Mouse (Mus musculus): Measurements from ENCODE around the gene Cdkal1.
A peak's percentile ranks its signal among the peaks of the same experiment; 100 is the strongest.

Cdkal1 gene

DNA sequence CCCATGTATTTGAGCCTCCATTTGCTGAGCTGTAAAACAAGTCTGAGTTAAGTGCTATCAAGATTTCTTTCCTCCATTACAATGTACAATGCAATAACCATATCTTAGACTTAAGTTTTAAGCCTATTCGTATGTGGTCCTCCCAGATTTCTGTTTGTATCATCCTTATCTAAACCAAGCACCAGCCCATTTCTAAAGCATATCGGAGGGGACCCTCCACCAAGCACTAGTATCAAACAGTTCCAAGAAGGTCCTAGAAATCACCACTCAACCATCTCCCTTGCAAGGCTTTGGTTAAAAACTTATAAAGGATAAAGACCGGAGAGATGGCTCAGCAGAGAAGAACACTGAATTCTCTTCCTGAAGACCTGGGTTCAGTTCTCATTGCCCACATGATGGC lies 47.1 kb downstream of the Cdkal1 start:
- DNase-seq: no peak

GRCm38 (mm10) chr13:29807930-29808329 lies 47.5 kb downstream of the Cdkal1 start:
- no peak for DNase-seq

- no peak for DNase-seq
Measured at GRCm38 (mm10) chr13:29806871-29807270, 48.6 kb downstream of the Cdkal1 start.

DNA sequence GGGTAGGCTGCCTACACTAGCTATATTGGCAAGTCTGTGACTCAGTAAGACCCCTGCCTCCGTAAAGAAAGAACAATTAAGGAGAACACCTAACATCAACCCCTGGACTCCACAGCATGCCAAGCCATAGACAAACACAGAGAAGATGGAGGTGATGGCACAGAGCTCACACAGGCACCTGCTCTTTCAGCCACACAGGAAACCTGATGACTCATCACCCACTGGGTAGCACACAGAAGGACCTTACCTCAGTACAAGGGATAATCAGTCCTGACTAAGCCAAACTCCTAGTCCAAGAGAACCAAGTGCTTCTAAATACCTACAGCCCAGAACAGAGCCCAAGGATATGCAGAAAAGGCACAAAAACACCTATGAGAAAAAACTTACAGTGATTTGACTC lies 50.2 kb downstream of the Cdkal1 start:
- no peak for DNase-seq

- DNase-seq: peak; percentile 37 to 68
Measured at GRCm38 (mm10) chr13:29804034-29804433, 51.4 kb downstream of the Cdkal1 start.

GRCm38 (mm10) chr13:29802699-29803098 lies 52.8 kb downstream of the Cdkal1 start:
- no peak for DNase-seq

DNA sequence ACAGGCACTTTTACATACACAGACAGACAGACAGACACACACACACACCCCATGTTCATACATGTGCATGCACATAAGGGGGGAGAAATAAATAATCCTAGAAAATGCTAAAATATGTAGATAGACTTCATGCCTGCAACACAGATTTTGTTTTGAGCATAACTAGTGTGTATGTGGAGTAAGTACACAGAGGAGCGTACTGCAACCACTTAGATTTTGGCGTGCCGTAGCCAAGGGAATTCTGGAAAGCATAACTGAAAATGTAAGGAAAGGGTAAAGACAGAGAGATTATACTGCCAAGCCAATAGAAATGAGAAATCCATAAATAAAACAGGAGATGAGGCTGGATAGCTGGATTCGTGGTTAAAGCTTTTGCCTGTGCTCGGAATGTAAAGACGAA lies 55.4 kb downstream of the Cdkal1 start:
- DNase-seq: no peak

- no peak for DNase-seq
Measured at GRCm38 (mm10) chr13:29792112-29792511, 63.4 kb downstream of the Cdkal1 start.

GRCm38 (mm10) chr13:29791439-29791838 lies 64.0 kb downstream of the Cdkal1 start:
- no peak for DNase-seq

- DNase-seq: no peak
Measured at GRCm38 (mm10) chr13:29786984-29787383, 68.5 kb downstream of the Cdkal1 start.

DNA sequence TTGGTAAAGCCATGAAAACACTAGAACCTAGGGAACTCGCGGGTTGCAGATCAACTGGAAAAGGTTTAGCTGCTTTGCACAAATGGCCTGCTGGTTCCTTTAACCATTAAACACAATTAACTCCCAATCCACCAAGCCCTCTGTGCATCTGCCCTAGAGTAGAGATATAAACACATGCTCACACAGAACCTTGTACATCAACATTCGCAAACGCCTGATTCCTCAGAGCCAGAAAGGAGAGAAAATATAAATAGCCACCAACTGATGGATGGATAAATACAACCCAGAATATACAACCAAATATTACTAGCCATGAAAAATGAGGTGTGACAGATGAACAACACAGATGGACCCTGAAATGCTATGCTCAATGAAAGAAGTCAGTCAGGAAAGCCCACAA lies 70.6 kb downstream of the Cdkal1 start:
- DNase-seq: no peak

DNA sequence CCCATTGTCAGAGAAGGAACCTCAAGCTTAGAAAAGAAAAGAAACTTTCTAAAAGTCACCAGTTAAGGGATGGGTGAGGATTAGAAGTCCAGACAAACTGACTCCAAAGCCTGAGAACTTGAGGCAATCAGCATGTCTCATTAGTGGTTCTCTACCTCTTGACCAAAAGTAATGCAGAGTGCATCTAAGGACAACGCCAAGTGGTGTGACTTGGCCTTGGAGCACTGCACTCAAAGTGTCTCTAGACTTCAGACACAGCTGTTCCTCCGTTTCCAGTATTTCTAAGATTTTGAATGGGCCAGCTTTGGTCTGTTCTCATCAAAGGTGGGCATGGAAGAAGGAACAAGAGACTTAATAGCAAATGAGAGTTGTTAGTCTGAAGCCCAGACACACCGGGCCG lies 74.1 kb downstream of the Cdkal1 start:
- DNase-seq: no peak

GRCm38 (mm10) chr13:29780713-29781112 lies 74.8 kb downstream of the Cdkal1 start:
- DNase-seq: peak; percentile 91 to 92

- no peak for DNase-seq
Measured at GRCm38 (mm10) chr13:29779519-29779918, 76.0 kb downstream of the Cdkal1 start.

DNA sequence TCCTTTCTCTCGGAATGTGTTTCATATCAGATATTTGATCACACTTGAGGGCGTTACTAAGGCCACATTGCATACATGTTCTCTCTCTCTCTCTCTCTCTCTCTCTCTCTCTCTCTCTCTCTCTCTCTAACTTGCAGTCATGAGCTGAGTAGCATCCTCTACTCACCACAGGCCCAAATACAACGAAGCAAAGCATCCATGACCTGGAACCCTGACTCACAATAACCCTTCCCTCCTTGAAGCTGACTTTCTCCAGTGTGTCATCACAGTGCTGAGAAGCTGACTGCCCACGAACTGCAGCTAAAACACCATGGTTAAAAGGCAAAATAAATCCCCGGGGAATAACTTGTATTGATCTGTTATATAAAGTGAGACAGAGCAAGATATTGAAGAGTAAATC lies 76.4 kb downstream of the Cdkal1 start:
- no peak for DNase-seq

DNA sequence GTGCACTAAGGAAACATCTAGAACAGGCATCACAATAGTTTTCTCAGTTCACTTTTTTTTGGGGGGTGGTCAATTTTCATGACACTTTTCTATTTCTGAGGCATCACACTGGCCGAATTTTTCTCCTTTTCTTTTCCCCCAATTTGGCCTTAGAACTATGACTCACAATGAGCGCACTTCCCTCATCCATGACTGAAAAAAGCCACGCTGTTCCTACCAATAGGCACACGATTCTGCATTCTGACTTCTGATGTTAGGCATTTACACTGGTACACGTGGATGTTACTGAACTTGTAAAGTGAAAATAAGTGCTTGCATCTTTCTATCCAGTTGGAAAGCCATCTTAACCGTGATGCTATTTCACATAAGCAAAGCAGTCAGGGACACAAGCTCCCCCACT lies 77.3 kb downstream of the Cdkal1 start:
- DNase-seq: no peak

GRCm38 (mm10) chr13:29777225-29777624 lies 78.2 kb downstream of the Cdkal1 start:
- peak; percentile 29 to 64 for DNase-seq

- no peak for DNase-seq
Measured at GRCm38 (mm10) chr13:29775603-29776230, 79.8 kb downstream of the Cdkal1 start.

DNA sequence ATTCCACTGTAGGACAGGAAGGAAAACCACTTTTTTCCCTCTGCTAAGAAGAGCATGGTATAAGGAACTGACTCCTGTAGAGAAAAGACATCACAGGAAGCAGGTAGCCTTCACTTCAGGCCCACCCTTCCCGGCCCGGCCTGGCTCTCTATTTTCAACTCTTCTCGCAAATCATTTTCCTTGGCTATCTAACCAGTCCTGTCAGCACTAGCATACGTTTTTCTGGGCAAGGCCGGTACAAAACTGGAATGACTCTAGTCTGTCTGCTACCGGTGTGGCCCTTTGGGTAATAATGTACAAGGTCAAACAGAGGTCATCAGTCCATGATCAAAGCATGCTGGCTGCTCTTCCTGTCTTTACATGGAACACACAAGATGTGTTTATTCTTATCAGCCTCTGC lies 81.9 kb downstream of the Cdkal1 start:
- DNase-seq: peak; percentile 49 to 74

DNA sequence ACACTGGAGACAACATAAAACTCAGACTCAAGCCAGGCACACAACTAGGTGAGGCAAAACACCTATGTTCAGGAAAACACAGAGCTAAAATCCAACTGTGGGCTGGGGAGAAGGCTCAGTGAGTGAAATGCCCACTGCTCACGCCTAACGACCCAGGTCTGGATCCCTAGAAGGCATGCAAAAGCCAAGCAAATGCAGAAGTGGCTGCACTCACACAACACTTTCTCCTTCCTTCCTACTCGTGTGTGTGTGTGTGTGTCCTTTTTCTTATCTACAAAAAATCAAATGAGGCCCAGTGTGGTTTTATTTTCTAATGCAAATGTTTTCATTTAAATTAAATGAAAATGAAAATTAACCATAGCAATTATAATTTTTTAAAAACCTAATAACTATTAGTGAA lies 82.5 kb downstream of the Cdkal1 start:
- no peak for DNase-seq

DNA sequence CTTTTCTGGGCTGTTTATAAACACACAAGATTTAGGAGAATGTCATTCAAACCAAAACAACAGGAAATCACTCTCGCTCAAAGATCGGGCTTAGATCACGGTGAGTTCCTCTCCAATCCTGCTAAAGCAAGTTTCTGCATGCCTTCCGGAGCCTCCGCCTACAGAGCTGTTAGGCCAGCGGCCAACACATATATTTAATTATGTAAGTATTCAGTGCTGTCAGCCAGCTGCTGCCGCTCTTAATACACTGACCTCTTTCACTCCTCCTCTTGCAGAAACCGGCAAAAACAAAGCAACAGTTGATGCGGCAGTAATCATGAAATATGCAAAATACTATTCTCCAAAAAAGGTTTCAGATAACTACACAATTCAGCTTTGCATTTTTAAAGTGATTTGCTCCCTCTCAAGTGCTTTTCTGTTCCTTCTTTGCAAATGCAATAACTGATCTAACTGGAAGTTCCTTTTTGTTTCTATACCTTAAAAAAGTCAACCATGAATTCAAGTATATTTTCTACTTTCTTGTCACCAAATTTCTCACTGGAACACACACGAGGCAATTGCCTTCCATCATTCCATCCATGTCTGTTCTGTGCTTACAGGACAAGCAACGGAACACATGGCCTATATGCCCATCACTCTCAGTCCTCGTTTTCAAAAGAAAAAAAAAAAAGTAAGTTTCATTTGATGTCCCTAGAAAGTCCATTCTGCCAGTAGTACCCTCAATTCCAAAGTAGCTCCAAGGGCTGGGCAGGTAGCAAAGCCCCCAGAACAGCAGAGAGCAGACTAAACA lies 85.6 kb downstream of the Cdkal1 start:
- peak; percentile 73 to 82 for DNase-seq

- DNase-seq: no peak
Measured at GRCm38 (mm10) chr13:29768104-29768503, 87.4 kb downstream of the Cdkal1 start.

DNA sequence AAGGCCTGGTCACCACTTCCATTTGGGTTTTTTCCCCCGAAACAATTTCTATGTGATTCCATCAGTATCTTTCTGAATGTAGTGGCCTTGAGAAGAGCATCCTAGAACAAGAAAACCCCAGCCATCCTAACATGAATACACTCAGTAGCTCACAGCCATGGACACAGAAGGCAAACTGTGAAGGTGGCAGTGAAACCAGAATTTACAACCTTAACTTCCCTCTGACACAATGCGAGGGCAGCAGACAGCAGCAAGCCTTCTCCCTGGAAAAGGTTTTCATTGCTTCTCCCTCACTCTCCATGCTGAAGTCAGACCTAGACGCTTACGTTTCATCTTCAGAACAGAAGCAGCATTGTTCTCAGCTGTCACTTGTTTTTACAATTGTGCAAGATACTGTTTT lies 87.9 kb downstream of the Cdkal1 start:
- no peak for DNase-seq

DNA sequence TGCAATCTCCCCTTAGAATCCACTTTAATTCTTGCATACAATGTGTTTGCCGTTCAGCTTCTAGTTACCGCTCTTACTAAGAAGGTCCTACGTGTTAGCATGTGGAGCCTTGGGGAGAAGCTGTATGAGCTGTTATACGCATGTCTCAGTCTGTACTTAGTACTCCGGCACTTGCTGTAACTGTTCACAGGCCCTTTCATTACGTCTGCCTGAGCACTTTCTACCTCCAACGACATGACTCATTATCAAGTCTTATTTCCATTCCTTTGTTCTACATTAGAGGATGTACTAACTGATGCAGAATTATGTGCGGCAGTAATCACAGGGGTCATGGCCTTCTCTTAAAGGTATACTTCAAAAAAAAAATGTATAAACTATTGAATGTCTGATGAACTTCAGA lies 89.1 kb downstream of the Cdkal1 start:
- DNase-seq: no peak

DNA sequence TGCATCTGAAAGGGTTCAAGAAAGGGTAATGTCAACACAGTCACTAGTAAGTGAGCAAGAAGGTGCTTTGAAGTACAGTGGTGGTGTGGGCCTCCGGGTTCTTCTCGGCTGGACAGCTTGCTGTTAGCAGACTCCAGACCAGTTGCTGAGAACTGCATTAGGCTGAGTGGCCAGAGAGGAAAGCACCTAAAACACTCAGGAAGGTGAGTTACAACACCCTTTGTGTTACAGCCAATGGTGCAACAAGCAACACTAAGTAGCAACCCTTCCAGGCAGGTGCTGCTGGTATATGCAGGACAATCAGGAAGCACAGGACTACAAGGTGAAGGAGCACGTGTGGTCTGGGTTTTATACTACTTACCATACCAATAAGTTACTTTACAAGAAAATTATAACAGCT lies 90.2 kb downstream of the Cdkal1 start:
- DNase-seq: no peak
